Mouse (Mus musculus) lung, embryonic 14.5 days (tissue): ENCODE data around the gene Usp53. TPM values are rescaled to one million over a fixed set of nuclear protein-coding genes. Genes with fewer than 3 reads are reported as not detected.

Experiments
- ATAC-seq: fragments of 200-750 bp; cut with Nextera tagmentation; 2 replicates; pipeline ENCODE4 v1.8.0; 2017; ENCODE audit warnings: mild to moderate bottlenecking, moderate TSS enrichment, moderate library complexity; ENCODE audit not compliant: insufficient read depth
- DNase-seq: peaks from one replicate; pipeline ENCODE4 v3.0.0-alpha.2; 2015
- H3K27ac ChIP-seq: fragments of 300-500 bp; sonication (generic); 2 replicates; pipeline ENCODE4 v1.5.1; 2014; ENCODE audit warnings: low read depth, mild to moderate bottlenecking, moderate library complexity
- H3K27me3 ChIP-seq: fragments of 300-500 bp; sonication (generic); 2 replicates; pipeline ENCODE4 v1.6.1; 2014; ENCODE audit warnings: low read length, control low read depth; ENCODE audit not compliant: insufficient read depth
- H3K36me3 ChIP-seq: fragments of 300-500 bp; sonication (generic); 2 replicates; pipeline ENCODE4 v1.6.1; 2014; ENCODE audit warnings: control low read depth; ENCODE audit not compliant: insufficient read depth
- H3K4me1 ChIP-seq: fragments of 300-500 bp; sonication (generic); 2 replicates; pipeline ENCODE4 v1.6.1; 2014; ENCODE audit warnings: antibody characterized with exemption, control low read depth; ENCODE audit not compliant: insufficient read depth
- H3K4me2 ChIP-seq: fragments of 300-500 bp; sonication (generic); 2 replicates; pipeline ENCODE4 v1.6.1; 2014; ENCODE audit warnings: mild to moderate bottlenecking
- H3K4me3 ChIP-seq: fragments of 300-500 bp; sonication (generic); 2 replicates; pipeline ENCODE4 v1.5.1; 2014; ENCODE audit warnings: low read depth, low read length
- H3K9ac ChIP-seq: fragments of 300-500 bp; sonication (generic); 2 replicates; pipeline ENCODE4 v1.6.1; 2014
- H3K9me3 ChIP-seq: fragments of 300-500 bp; sonication (generic); 2 replicates; pipeline ENCODE4 v1.6.1; 2016; ENCODE audit warnings: low read depth, low read length, control low read depth
- CTCF ChIP-seq: IDR thresholded peaks from 2 replicates; pipeline ENCODE4 v1.5.1; 2016; ENCODE audit warnings: antibody characterized with exemption, low read depth
- WGBS: fragments of 180-500 bp; shearing (Covaris S2); extraction: QIAGEN DNeasy Blood & Tissue Kit; methylation state at CpG from one replicate; pipeline ENCODE4 v1.1.7; 2014; 5-methylcytosine and 5-hydroxymethylcytosine counted together
- polyA plus RNA-seq: library from polyadenylated mRNA; unstranded; fragments of >200 nt; fragmentation: Nextera tagmentation; extraction: Ambion mirVana; gene quantifications from 2 replicates; pipeline ENCODE4 v1.2.1, GENCODE M21; 2014

Gene Usp53
- polyA plus RNA-seq, 1 experiment from 2014 or later: 8.2 TPM

GRCm38 (mm10) chr3:122923147-122923546, 61.2 kb downstream of the Usp53 start:
- peak overlapping the region; percentile 63 for H3K4me3 ChIP-seq
- 34% methylated on average over 7 of the region's 7 CpGs for WGBS
- no peak for ATAC-seq
- H3K4me2 ChIP-seq: peak overlapping the region; percentile 78
- H3K36me3 ChIP-seq: peaks cover 6% of the 10 kb centered on the region; the same call in 1 of the 2 replicates
- DNase-seq: peak; percentile 41
- no peak for TF ChIP-seq CTCF
- no peak overlapping the region for H3K9ac ChIP-seq
- H3K27ac ChIP-seq: peak overlapping the region; percentile 78
- H3K9me3 ChIP-seq: no peaks in the 10 kb centered on the region
- no peaks in the 10 kb centered on the region for H3K4me1 ChIP-seq
- no peaks in the 10 kb centered on the region for H3K27me3 ChIP-seq

- TF ChIP-seq CTCF: no peak
- Histone ChIP-seq H3K4me3 (no peak overlapping the region), H3K9me3 (no peaks in the 10 kb centered on the region), H3K9ac (no peak overlapping the region), H3K4me1 (no peaks in the 10 kb centered on the region), H3K27ac (no peak overlapping the region), H3K4me2 (no peak overlapping the region), H3K36me3 (no peaks in the 10 kb centered on the region), H3K27me3 (no peaks in the 10 kb centered on the region)
- 66% methylated on average over 8 of the region's 8 CpGs for WGBS
- no peak for ATAC-seq
- DNase-seq: no peak
Observed at GRCm38 (mm10) chr3:122921676-122922527, 62.4 kb downstream of the Usp53 start.

- DNase-seq: peak; percentile 18
- H3K36me3 ChIP-seq: no peaks in the 10 kb centered on the region
- no peak overlapping the region for H3K4me2 ChIP-seq
- no peaks in the 10 kb centered on the region for H3K9me3 ChIP-seq
- H3K9ac ChIP-seq: no peak overlapping the region
- no peak for ATAC-seq
- no peaks in the 10 kb centered on the region for H3K4me1 ChIP-seq
- H3K4me3 ChIP-seq: no peak overlapping the region
- no peak for TF ChIP-seq CTCF
- no peak overlapping the region for H3K27ac ChIP-seq
- 54% methylated on average over 8 of the region's 8 CpGs for WGBS
- H3K27me3 ChIP-seq: no peaks in the 10 kb centered on the region
Observed at GRCm38 (mm10) chr3:122920572-122921435, 63.5 kb downstream of the Usp53 start.

- H3K27me3 ChIP-seq: no peaks in the 10 kb centered on the region
- H3K9me3 ChIP-seq: no peaks in the 10 kb centered on the region
- ATAC-seq (no peak), DNase-seq (no peak)
- no peaks in the 10 kb centered on the region for H3K4me1 ChIP-seq
- no peak within 1 kb of the TSS for H3K4me2 ChIP-seq
- no peak within 1 kb of the TSS for H3K9ac ChIP-seq
- no peaks in the 10 kb centered on the region for H3K36me3 ChIP-seq
- 73% methylated on average over 8 of the region's 8 CpGs for WGBS
- H3K27ac ChIP-seq: no peak within 1 kb of the TSS
- no peak within 1 kb of the TSS for H3K4me3 ChIP-seq
- TF ChIP-seq CTCF: no peak
Observed at GRCm38 (mm10) chr3:122919260-122919659, 65.0 kb downstream of the Usp53 start, which contains the start of gene Gm10959. Gm10959 (minus strand) TSS chr3:122919360.

GRCm38 (mm10) chr3:122918672-122919071, 65.6 kb downstream of the Usp53 start:
- no peaks in the 10 kb centered on the region for H3K9me3 ChIP-seq
- H3K4me3 ChIP-seq: no peak overlapping the region
- H3K9ac ChIP-seq: no peak overlapping the region
- no peak for TF ChIP-seq CTCF
- ATAC-seq (no peak), DNase-seq (no peak)
- H3K4me2 ChIP-seq: no peak overlapping the region
- no peak overlapping the region for H3K27ac ChIP-seq
- H3K27me3 ChIP-seq: no peaks in the 10 kb centered on the region
- H3K4me1 ChIP-seq: no peaks in the 10 kb centered on the region
- no peaks in the 10 kb centered on the region for H3K36me3 ChIP-seq
- WGBS: 58% methylated on average over 2 of the region's 2 CpGs

GRCm38 (mm10) chr3:122916191-122916680, 68.1 kb downstream of the Usp53 start:
- Histone ChIP-seq H3K4me1 (no peaks in the 10 kb centered on the region), H3K27ac (no peak overlapping the region), H3K27me3 (no peaks in the 10 kb centered on the region), H3K4me3 (no peak overlapping the region), H3K36me3 (no peaks in the 10 kb centered on the region), H3K4me2 (no peak overlapping the region), H3K9me3 (no peaks in the 10 kb centered on the region), H3K9ac (no peak overlapping the region)
- WGBS: 77% methylated on average over 6 of the region's 6 CpGs
- DNase-seq: no peak
- TF ChIP-seq CTCF: no peak
- ATAC-seq: no peak

- Histone ChIP-seq H3K9ac (no peak overlapping the region), H3K27ac (no peak overlapping the region), H3K27me3 (no peaks in the 10 kb centered on the region), H3K4me2 (no peak overlapping the region), H3K36me3 (no peaks in the 10 kb centered on the region), H3K4me3 (no peak overlapping the region), H3K9me3 (no peaks in the 10 kb centered on the region), H3K4me1 (no peaks in the 10 kb centered on the region)
- DNase-seq (no peak), ATAC-seq (no peak)
- WGBS: 74% methylated on average over 5 of the region's 5 CpGs
- TF ChIP-seq CTCF: no peak
Observed at GRCm38 (mm10) chr3:122915493-122915892, 68.8 kb downstream of the Usp53 start.
